Mouse (Mus musculus): ENCODE results near the gene Homer3. TPM values are rescaled to one million over a fixed set of nuclear protein-coding genes. Genes with fewer than 3 reads are reported as not detected.

Gene Homer3
- polyA plus RNA-seq, 1 experiment from 2014 or later, result 16.8 TPM

DNA sequence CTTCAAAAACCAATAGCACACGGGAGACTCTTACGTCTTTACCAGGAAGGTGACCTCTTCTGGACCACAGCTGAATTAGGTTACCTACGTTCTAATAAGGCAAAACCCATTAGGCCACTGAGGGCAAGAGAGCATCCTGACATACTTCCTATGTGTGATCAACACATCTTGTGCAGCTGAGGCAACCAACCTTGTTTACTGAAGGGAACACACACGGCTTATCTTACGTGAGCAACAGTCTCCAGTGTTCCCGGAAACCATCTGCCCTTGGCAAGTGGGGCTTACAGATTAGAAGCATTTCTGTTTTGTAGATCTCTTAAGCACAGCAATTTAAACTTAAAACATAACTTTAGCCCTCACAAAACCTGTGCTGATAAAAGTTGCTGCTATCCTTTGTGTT lies 44.9 kb downstream of the Homer3 start:
- Histone ChIP-seq H3K4me2 (ENCODE audit: low read depth, low read length) (no peak overlapping the region), H3K9me3 (ENCODE audit: control insufficient read depth, low read length) (no peaks in the 10 kb centered on the region), H3K27me3 (ENCODE audit: control insufficient read depth, insufficient read depth, low read length) (no peaks in the 10 kb centered on the region), H3K9ac (replicated peaks; ENCODE audit: low read depth, low read length) (no peak overlapping the region), H3K36me3 (ENCODE audit: control insufficient read depth, insufficient read depth, low read length) (peaks cover 45% of the 10 kb centered on the region), H3K27ac (ENCODE audit: low read depth, low read length) (no peak overlapping the region), H3K4me3 (ENCODE audit: low read depth, low read length) (no peak overlapping the region), H3K4me1 (ENCODE audit: control insufficient read depth, insufficient read depth, low read length) (peaks cover 21% of the 10 kb centered on the region)
- no peak for ATAC-seq (ENCODE audit: low read depth)
- WGBS, result 95% methylated on average over 6 of the region's 6 CpGs

DNA sequence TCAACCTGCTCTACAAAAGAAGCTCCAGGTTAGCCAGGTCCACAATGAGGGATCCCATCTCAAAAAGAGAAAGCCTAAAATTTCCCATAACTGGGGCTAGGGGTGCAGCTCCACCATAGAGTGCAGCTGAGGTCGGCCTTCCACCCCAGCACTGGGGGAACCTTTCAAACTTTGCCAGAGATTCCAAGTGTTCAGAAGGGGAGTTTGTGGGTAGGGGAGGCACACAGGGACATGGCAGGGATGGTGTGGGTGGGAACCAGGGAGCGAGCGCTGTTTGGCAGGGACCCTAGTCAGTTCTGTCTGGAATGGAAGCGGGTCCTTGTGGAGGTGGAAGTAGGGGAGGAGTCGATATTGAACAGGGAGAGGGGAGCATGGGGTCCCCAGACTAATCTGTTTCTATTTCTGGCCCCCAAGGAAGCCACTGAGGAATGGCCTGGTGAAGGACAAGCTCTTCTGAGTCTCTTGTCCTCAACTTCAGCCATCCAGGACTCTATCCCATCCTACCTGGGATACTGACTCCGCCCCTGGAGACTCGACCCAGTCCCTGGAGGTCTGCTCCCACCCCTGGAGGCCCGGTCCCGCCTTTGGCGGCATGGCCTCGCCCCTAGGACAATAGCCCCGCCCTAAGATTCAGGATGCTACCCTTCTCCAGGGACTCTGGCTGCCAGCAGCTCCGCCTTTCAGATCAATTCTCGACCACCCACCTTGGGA lies 46.7 kb downstream of the Homer3 start, which contains the start of gene Gdf1:
TSS of gene Gdf1 (plus strand) at position 694 of the 711 bp plus-strand sequence.
- Histone ChIP-seq H3K4me1 (ENCODE audit: control insufficient read depth, insufficient read depth, low read length) (peaks cover 21% of the 10 kb centered on the region), H3K4me2 (ENCODE audit: low read depth, low read length) (peak within 1 kb of the TSS; percentile 14; the same call in 1 of the 2 replicates), H3K27me3 (ENCODE audit: control insufficient read depth, insufficient read depth, low read length) (no peaks in the 10 kb centered on the region), H3K9me3 (ENCODE audit: control insufficient read depth, low read length) (no peaks in the 10 kb centered on the region), H3K4me3 (ENCODE audit: low read depth, low read length) (no peak within 1 kb of the TSS), H3K36me3 (ENCODE audit: control insufficient read depth, insufficient read depth, low read length) (peaks cover 51% of the 10 kb centered on the region), H3K27ac (ENCODE audit: low read depth, low read length) (no peak within 1 kb of the TSS), H3K9ac (replicated peaks; ENCODE audit: low read depth, low read length) (0 out of 2 replicates have a peak within 1 kb of the TSS, but pooled peaks have one; percentile 11)
- 28% methylated on average over 14 of the region's 14 CpGs for WGBS
- ATAC-seq (ENCODE audit: low read depth), result no peak

DNA sequence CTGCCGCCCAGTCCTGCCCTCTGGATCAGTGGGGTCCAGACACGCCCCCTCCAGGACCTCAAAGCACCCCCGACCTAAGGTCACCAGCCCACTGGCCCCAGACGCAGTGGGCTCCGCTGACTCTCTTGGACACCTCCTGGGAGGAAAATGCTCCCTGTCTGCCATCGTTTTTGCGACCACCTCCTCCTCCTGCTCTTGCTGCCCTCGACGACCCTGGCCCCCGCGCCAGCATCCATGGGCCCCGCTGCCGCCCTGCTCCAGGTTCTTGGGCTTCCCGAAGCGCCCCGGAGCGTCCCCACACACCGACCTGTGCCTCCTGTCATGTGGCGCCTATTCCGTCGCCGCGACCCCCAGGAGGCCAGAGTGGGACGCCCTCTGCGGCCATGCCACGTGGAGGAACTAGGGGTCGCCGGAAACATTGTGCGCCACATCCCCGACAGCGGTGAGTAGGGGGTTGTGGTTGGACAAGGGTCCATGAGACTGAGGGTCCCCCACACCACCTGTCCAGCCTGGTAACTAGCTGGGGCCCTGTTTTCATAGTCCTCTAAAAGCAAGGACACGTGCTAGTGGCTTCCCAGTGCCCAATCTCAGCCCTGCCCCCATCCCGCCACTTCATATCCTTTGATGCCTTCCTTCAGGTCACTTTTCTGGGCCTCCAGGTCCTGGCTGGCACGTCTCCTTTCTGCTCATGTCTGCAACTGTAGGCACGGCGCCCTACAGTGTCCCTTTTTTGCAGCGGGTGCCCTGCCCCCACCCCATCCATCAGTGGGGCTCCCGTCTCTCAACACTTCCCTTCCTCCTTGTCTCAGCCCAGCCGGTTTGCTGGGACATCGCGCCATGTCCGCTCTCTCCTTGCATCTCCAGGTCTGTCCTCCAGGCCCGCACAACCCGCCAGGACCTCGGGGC lies 47.5 kb downstream of the Homer3 start:
- WGBS, result 6% methylated on average over 45 of the region's 45 CpGs
- no peak overlapping the region for H3K27ac ChIP-seq (ENCODE audit: low read depth, low read length)
- H3K4me1 ChIP-seq (ENCODE audit: control insufficient read depth, insufficient read depth, low read length), result peaks cover 21% of the 10 kb centered on the region
- H3K9ac ChIP-seq (replicated peaks; ENCODE audit: low read depth, low read length), result 0 out of 2 replicates have a peak overlapping the region, but pooled peaks have one; percentile 11
- peak; percentile 23; the same call in 1 of the 2 replicates for ATAC-seq (ENCODE audit: low read depth)
- H3K9me3 ChIP-seq (ENCODE audit: control insufficient read depth, low read length), result no peaks in the 10 kb centered on the region
- H3K27me3 ChIP-seq (ENCODE audit: control insufficient read depth, insufficient read depth, low read length), result no peaks in the 10 kb centered on the region
- H3K36me3 ChIP-seq (ENCODE audit: control insufficient read depth, insufficient read depth, low read length), result peaks cover 59% of the 10 kb centered on the region
- H3K4me2 ChIP-seq (ENCODE audit: low read depth, low read length), result peak overlapping the region; percentile 14; the same call in 1 of the 2 replicates
- no peak overlapping the region for H3K4me3 ChIP-seq (ENCODE audit: low read depth, low read length)

DNA sequence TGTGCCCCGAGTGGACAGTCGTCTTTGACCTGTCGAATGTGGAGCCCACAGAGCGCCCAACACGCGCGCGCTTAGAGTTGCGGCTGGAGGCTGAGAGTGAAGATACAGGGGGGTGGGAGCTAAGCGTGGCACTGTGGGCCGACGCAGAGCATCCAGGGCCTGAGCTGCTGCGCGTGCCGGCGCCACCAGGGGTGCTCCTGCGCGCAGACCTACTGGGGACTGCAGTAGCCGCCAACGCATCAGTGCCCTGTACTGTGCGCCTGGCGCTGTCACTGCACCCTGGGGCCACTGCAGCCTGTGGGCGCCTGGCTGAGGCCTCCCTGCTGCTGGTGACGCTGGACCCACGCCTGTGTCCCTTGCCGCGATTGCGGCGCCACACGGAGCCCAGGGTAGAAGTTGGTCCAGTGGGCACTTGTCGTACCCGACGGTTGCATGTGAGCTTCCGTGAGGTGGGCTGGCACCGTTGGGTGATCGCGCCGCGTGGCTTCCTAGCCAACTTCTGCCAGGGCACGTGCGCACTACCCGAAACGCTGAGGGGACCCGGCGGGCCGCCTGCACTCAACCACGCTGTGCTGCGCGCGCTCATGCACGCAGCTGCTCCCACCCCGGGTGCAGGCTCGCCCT lies 48.2 kb downstream of the Homer3 start:
- Histone ChIP-seq H3K27ac (ENCODE audit: low read depth, low read length) (no peak overlapping the region), H3K4me3 (ENCODE audit: low read depth, low read length) (no peak overlapping the region), H3K9ac (replicated peaks; ENCODE audit: low read depth, low read length) (0 out of 2 replicates have a peak overlapping the region, but pooled peaks have one; percentile 11), H3K9me3 (ENCODE audit: control insufficient read depth, low read length) (no peaks in the 10 kb centered on the region), H3K4me2 (ENCODE audit: low read depth, low read length) (peak overlapping the region; percentile 14; the same call in 1 of the 2 replicates), H3K36me3 (ENCODE audit: control insufficient read depth, insufficient read depth, low read length) (peaks cover 67% of the 10 kb centered on the region), H3K4me1 (ENCODE audit: control insufficient read depth, insufficient read depth, low read length) (peaks cover 21% of the 10 kb centered on the region), H3K27me3 (ENCODE audit: control insufficient read depth, insufficient read depth, low read length) (no peaks in the 10 kb centered on the region)
- 23% methylated on average over 48 of the region's 53 CpGs for WGBS
- peak; percentile 77 for ATAC-seq (ENCODE audit: low read depth)

DNA sequence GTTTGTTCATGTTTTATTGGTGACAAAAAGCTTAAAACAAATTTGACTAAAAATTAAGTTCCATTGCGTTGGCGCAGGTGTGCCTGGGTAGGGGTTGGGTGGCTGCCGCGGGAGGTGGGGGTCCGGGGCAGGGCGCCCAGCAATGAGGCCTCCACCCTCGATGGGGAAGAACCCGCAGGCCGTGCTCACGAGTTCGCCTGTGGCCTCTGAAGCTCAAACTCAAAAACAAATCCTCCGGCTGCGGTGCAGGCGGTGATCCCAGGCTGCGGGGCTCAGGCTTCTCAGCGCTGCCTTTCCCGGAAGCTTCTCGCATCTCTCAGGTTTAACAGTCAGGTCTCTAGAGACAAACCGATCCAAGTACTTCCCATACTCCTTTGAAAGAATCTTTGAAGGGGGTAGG lies 48.9 kb downstream of the Homer3 start:
- no peak for ATAC-seq (ENCODE audit: low read depth)
- Histone ChIP-seq H3K9ac (replicated peaks; ENCODE audit: low read depth, low read length) (no peak overlapping the region), H3K9me3 (ENCODE audit: control insufficient read depth, low read length) (no peaks in the 10 kb centered on the region), H3K36me3 (ENCODE audit: control insufficient read depth, insufficient read depth, low read length) (peaks cover 73% of the 10 kb centered on the region), H3K27ac (ENCODE audit: low read depth, low read length) (no peak overlapping the region), H3K4me1 (ENCODE audit: control insufficient read depth, insufficient read depth, low read length) (peaks cover 21% of the 10 kb centered on the region), H3K27me3 (ENCODE audit: control insufficient read depth, insufficient read depth, low read length) (no peaks in the 10 kb centered on the region), H3K4me3 (ENCODE audit: low read depth, low read length) (no peak overlapping the region), H3K4me2 (ENCODE audit: low read depth, low read length) (no peak overlapping the region)
- 63% methylated on average over 19 of the region's 19 CpGs for WGBS

DNA sequence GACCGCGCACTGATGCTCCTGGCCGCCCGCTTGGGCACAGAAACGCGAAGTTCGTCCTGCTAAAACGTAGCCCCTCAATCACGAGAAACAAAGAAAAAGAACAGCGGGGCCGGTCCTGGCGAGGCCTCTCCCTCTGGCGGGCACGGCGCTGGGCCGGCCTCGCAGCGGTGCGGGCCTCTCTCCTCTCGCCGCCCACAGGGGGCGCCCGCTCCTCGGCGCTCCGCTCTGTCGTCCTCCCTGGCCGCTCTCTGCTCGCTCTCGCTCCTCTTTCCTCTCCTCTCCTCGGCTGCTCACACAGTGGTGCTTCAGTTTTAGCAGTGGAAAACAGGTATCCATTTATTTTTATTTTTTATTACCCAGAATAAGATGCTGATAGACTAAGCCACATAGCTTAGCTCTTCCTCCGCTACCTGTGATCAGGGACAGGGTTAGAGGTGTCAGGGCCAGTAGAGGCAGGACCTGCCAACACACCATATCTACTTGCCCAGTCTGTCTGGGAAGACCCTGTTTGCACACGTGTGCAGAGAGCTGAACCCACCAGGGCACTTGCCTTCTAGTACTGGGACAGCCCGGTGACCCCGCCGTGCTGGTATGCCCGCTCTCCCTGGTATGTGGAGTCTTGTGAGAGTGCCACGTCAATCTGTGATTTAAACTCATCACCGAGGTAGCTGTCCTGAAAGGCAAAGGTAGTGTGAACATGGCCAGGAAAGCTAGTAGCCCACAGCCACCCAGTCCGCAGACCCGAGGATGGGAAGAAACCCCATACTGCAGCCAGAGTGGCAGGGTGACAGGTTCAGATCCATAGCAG lies 49.6 kb downstream of the Homer3 start:
- Histone ChIP-seq H3K27me3 (ENCODE audit: control insufficient read depth, insufficient read depth, low read length) (no peaks in the 10 kb centered on the region), H3K9ac (replicated peaks; ENCODE audit: low read depth, low read length) (no peak overlapping the region), H3K4me2 (ENCODE audit: low read depth, low read length) (no peak overlapping the region), H3K4me3 (ENCODE audit: low read depth, low read length) (0 out of 2 replicates have a peak overlapping the region, but pooled peaks have one; percentile 3), H3K9me3 (ENCODE audit: control insufficient read depth, low read length) (no peaks in the 10 kb centered on the region), H3K27ac (ENCODE audit: low read depth, low read length) (peak overlapping the region; percentile 28; the same call in 1 of the 2 replicates), H3K36me3 (ENCODE audit: control insufficient read depth, insufficient read depth, low read length) (peaks cover 79% of the 10 kb centered on the region), H3K4me1 (ENCODE audit: control insufficient read depth, insufficient read depth, low read length) (peaks cover 21% of the 10 kb centered on the region)
- WGBS, result 23% methylated on average over 41 of the region's 41 CpGs
- peak; percentile 77; the same call in 1 of the 2 replicates for ATAC-seq (ENCODE audit: low read depth)

DNA sequence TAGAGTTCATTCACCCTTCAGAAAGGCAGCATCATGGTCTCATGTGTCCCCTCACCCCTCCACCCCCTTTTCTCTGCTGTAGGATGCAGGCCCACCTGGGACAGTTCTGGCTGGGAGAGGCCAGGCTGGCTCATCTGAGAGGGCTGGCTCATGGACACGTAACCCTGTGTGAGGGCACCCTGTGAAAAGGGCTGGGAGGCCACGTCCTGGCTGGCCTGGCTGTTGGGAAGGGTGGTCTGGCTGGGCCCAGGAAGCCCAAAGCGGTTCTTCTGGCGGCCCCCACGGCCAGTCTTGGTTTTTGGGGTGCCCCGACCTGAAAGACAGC lies 50.2 kb downstream of the Homer3 start:
- no peak overlapping the region for H3K27ac ChIP-seq (ENCODE audit: low read depth, low read length)
- ATAC-seq (ENCODE audit: low read depth), result no peak
- peaks cover 81% of the 10 kb centered on the region for H3K36me3 ChIP-seq (ENCODE audit: control insufficient read depth, insufficient read depth, low read length)
- no peaks in the 10 kb centered on the region for H3K27me3 ChIP-seq (ENCODE audit: control insufficient read depth, insufficient read depth, low read length)
- H3K4me2 ChIP-seq (ENCODE audit: low read depth, low read length), result no peak overlapping the region
- no peak overlapping the region for H3K4me3 ChIP-seq (ENCODE audit: low read depth, low read length)
- WGBS, result 90% methylated on average over 6 of the region's 6 CpGs
- peaks cover 21% of the 10 kb centered on the region for H3K4me1 ChIP-seq (ENCODE audit: control insufficient read depth, insufficient read depth, low read length)
- H3K9me3 ChIP-seq (ENCODE audit: control insufficient read depth, low read length), result no peaks in the 10 kb centered on the region
- H3K9ac ChIP-seq (replicated peaks; ENCODE audit: low read depth, low read length), result no peak overlapping the region

DNA sequence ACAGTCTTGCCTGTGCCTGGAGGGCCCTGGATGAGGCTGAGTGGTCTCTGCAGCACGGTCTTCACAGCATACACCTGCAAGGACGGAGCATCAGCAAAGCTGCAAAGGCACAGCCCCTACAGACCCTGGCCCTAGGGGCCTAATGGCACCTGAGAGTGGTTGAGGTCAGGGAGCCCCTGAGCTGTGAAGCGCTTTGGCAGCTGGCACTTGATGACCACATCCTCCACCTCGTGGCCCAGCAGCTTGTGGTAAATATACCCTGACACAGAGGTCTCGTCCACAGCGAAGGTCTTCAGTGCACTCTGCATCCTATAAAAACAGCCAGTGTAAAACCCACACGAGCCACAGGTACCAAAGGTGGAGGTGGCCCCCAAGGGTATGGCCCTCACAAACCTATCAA lies 56.3 kb downstream of the Homer3 start:
- peaks cover 76% of the 10 kb centered on the region for H3K36me3 ChIP-seq (ENCODE audit: control insufficient read depth, insufficient read depth, low read length)
- no peak overlapping the region for H3K4me2 ChIP-seq (ENCODE audit: low read depth, low read length)
- no peak for ATAC-seq (ENCODE audit: low read depth)
- no peak overlapping the region for H3K27ac ChIP-seq (ENCODE audit: low read depth, low read length)
- no peak overlapping the region for H3K9ac ChIP-seq (replicated peaks; ENCODE audit: low read depth, low read length)
- WGBS, result 95% methylated on average over 7 of the region's 7 CpGs
- H3K4me1 ChIP-seq (ENCODE audit: control insufficient read depth, insufficient read depth, low read length), result no peaks in the 10 kb centered on the region
- H3K27me3 ChIP-seq (ENCODE audit: control insufficient read depth, insufficient read depth, low read length), result no peaks in the 10 kb centered on the region
- no peak overlapping the region for H3K4me3 ChIP-seq (ENCODE audit: low read depth, low read length)
- no peaks in the 10 kb centered on the region for H3K9me3 ChIP-seq (ENCODE audit: control insufficient read depth, low read length)
